Mouse (Mus musculus): ENCODE measurements at regions not wholly inside any gene's neighbourhood (a gene's known extent, or its start where the extent isn't known, plus 50 kb on each side); places are given as distances from the start of the nearest gene placed in this dataset.

- no peaks in the 10 kb centered on the region for H3K36me3 ChIP-seq
- no peak for ATAC-seq (ENCODE audit: low read depth)
- H3K4me1 ChIP-seq (replicated peaks) = no peaks in the 10 kb centered on the region
- no peak overlapping the region for H3K27ac ChIP-seq (replicated peaks)
- H3K9ac ChIP-seq = no peak overlapping the region
- no peaks in the 10 kb centered on the region for H3K27me3 ChIP-seq
- H3K4me3 ChIP-seq = no peak overlapping the region
- WGBS = 91% methylated on average over 3 of the region's 3 CpGs
- H3K9me3 ChIP-seq = no peaks in the 10 kb centered on the region
- no peak overlapping the region for H3K4me2 ChIP-seq
Measured at GRCm38 (mm10) chr10:43764581-43764980, 137.0 kb downstream of the Qrsl1 start.

DNA sequence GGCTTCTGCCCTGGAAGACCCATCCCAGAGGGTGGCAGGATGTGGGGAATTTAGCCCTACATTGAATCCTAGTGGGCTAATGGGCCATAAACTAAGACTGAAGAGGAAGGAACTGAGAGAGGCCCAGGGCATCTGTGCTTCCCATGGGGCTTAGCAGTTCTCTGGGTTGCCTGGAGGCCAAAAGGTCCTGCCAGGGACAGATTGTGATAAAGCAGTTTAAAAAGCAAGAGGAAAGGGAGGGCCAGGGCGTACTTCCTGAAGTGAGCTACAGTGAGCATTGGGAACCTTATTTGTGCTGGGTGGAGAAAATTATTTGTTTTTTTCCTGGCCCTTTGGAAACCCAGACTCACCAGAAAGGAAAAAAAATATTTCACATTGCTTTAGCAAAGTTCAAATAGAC is 136.3 kb downstream of the Qrsl1 start:
- Histone ChIP-seq H3K4me3 (no peak overlapping the region), H3K9ac (no peak overlapping the region), H3K36me3 (no peaks in the 10 kb centered on the region), H3K27me3 (no peaks in the 10 kb centered on the region), H3K4me2 (no peak overlapping the region), H3K9me3 (no peaks in the 10 kb centered on the region), H3K4me1 (replicated peaks) (no peaks in the 10 kb centered on the region), H3K27ac (replicated peaks) (no peak overlapping the region)
- 74% methylated on average over 1 of the region's 1 CpGs for WGBS
- no peak for ATAC-seq (ENCODE audit: low read depth)

- Histone ChIP-seq H3K27me3 (no peaks in the 10 kb centered on the region), H3K36me3 (no peaks in the 10 kb centered on the region), H3K4me1 (replicated peaks) (no peaks in the 10 kb centered on the region), H3K9ac (no peak overlapping the region), H3K9me3 (no peaks in the 10 kb centered on the region), H3K27ac (replicated peaks) (no peak overlapping the region), H3K4me2 (no peak overlapping the region), H3K4me3 (no peak overlapping the region)
- ATAC-seq (ENCODE audit: low read depth) = no peak
- 75% methylated on average over 11 of the region's 11 CpGs for WGBS
Measured at GRCm38 (mm10) chr10:43765829-43766486, 135.6 kb downstream of the Qrsl1 start.

DNA sequence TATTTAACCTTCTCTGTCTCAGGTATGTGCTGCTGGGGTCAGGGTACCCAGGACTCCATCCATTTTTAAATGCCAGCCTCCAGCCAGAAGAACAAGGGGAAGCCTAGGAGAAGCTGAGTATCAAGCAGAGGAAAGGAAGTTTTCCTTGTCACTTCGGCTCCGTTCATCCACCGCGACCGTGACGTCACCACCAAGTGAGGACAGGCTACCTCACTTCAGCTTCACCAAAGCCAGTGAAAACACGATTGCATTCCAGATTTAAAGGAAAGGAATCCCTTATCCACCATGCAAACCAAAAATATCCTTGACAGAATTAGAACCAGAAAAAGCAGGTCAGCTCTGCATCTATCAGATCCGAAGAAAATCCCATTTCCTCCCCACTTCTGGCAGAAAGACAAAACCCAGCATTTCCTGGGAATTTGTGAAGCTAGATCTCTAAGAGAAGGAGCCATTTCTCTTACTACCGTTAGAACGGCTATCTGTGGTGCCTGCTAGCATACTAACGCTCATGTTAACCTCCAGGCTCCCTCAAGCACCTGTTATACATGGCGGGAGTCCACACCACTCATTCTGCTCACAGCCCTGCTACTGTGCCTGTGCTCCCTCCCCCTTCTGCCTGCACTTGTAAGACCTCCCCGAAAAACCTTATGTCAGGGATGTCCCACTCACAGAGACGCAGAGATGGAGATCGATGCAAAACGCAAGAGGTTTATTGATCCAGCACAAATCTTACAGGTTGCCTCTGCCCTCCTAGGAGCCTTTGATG is 133.4 kb downstream of the Qrsl1 start:
- WGBS = 89% methylated on average over 16 of the region's 16 CpGs

GRCm38 (mm10) chr10:43769026-43769425 is 132.5 kb downstream of the Qrsl1 start:
- ATAC-seq (ENCODE audit: low read depth) = no peak
- Histone ChIP-seq H3K9ac (no peak overlapping the region), H3K9me3 (no peaks in the 10 kb centered on the region), H3K36me3 (no peaks in the 10 kb centered on the region), H3K27me3 (no peaks in the 10 kb centered on the region), H3K4me3 (no peak overlapping the region), H3K27ac (replicated peaks) (no peak overlapping the region), H3K4me2 (no peak overlapping the region), H3K4me1 (replicated peaks) (no peaks in the 10 kb centered on the region)
- 80% methylated on average over 3 of the region's 3 CpGs for WGBS

More for the DNA sequence above, 133.4 kb downstream of the Qrsl1 start:
- H3K27me3 ChIP-seq = no peaks in the 10 kb centered on the region
- no peak overlapping the region for H3K4me3 ChIP-seq
- no peaks in the 10 kb centered on the region for H3K4me1 ChIP-seq (replicated peaks)
- H3K9ac ChIP-seq = no peak overlapping the region
- H3K4me2 ChIP-seq = no peak overlapping the region
- ATAC-seq (ENCODE audit: low read depth) = no peak
- no peak overlapping the region for H3K27ac ChIP-seq (replicated peaks)
- no peaks in the 10 kb centered on the region for H3K9me3 ChIP-seq
- no peaks in the 10 kb centered on the region for H3K36me3 ChIP-seq

DNA sequence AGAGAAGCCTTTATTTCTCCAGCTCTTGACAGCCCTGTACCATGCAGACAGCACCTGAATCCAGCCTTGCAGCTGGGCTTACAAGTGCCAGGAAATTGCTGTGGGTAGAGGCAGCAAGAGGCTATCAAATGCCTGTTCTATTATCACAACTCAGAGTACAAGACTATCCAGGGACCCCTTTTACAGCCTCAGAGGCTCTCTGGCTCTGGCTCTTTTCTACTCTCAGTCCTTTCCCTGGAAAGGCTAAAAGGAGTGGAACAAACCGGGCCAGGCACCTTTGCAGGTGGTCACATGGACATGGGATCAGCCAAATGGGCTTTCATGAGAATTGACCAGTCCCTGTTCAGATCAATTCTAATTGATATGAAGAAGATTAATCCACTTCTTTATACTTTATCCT is 125.7 kb downstream of the Qrsl1 start:
- WGBS = 67% methylated on average over 1 of the region's 1 CpGs
- no peak overlapping the region for H3K4me3 ChIP-seq
- no peaks in the 10 kb centered on the region for H3K4me1 ChIP-seq (replicated peaks)
- H3K27me3 ChIP-seq = no peaks in the 10 kb centered on the region
- H3K9me3 ChIP-seq = no peaks in the 10 kb centered on the region
- no peaks in the 10 kb centered on the region for H3K36me3 ChIP-seq
- no peak for ATAC-seq (ENCODE audit: low read depth)
- no peak overlapping the region for H3K27ac ChIP-seq (replicated peaks)
- no peak overlapping the region for H3K4me2 ChIP-seq
- no peak overlapping the region for H3K9ac ChIP-seq

DNA sequence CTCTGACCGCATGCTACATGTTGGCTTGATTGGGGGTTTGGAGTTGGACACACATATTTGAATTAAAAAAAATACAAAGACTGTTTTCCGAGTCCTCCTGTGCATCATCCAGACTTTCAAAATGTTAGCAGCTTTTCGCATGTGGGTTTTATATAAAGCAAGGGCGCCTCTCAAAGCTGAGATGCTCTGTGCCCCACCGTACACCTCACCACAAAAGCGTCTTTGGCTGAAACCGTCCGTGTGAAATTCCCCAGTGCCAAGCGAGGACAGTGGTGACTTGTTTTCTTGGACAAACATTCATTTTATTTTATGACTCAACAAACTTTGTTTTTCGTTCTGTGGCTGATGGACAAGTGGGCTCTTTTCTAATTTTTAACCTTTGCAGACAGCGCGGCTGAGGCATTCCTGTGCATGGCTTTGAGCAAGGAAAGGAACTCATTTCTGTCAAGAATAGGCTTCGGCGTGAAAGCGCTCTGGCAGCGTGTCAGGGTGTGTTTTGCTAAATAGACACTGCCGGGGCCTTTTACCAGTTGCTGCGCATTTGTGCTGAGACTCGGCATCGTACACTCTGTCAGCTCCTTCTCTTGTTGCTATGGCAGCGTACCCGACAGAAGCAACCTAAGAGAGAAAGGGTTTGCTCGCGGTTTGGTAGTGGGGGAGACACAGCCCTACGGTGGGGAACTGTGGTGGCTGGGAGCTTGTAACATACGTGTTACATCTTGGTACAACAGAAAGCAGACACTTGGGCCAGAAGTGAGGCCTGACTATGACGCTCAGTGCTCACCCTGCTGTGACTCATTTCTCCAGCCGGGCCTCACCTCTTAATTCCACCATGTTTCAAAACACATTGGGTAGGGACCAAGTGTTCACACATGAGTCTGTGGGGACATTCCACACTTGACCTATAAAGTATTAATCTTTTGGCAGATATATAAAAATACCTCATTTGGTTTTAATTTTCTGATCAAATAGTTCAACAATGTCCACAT is 123.6 kb downstream of the Qrsl1 start:
- no peak overlapping the region for H3K4me3 ChIP-seq
- H3K4me1 ChIP-seq (replicated peaks) = no peaks in the 10 kb centered on the region
- H3K27ac ChIP-seq (replicated peaks) = no peak overlapping the region
- WGBS = 76% methylated on average over 28 of the region's 28 CpGs
- H3K9ac ChIP-seq = no peak overlapping the region
- H3K9me3 ChIP-seq = peaks cover 8% of the 10 kb centered on the region; the same call in 1 of the 2 replicates
- H3K36me3 ChIP-seq = no peaks in the 10 kb centered on the region
- H3K27me3 ChIP-seq = no peaks in the 10 kb centered on the region
- H3K4me2 ChIP-seq = no peak overlapping the region
- ATAC-seq (ENCODE audit: low read depth) = no peak

- Histone ChIP-seq H3K4me2 (no peak overlapping the region), H3K4me3 (no peak overlapping the region), H3K27ac (replicated peaks) (no peak overlapping the region), H3K4me1 (replicated peaks) (no peaks in the 10 kb centered on the region), H3K36me3 (no peaks in the 10 kb centered on the region), H3K9me3 (peaks cover 8% of the 10 kb centered on the region; the same call in 1 of the 2 replicates), H3K9ac (no peak overlapping the region), H3K27me3 (no peaks in the 10 kb centered on the region)
- no peak for ATAC-seq (ENCODE audit: low read depth)
- 90% methylated on average over 4 of the region's 4 CpGs for WGBS
Measured at GRCm38 (mm10) chr10:43780571-43780970, 121.0 kb downstream of the Qrsl1 start.

- H3K4me2 ChIP-seq = no peak overlapping the region
- H3K9ac ChIP-seq = no peak overlapping the region
- no peak overlapping the region for H3K4me3 ChIP-seq
- H3K27me3 ChIP-seq = no peaks in the 10 kb centered on the region
- ATAC-seq (ENCODE audit: low read depth) = no peak
- H3K36me3 ChIP-seq = no peaks in the 10 kb centered on the region
- H3K9me3 ChIP-seq = peaks cover 8% of the 10 kb centered on the region; the same call in 1 of the 2 replicates
- H3K4me1 ChIP-seq (replicated peaks) = no peaks in the 10 kb centered on the region
- H3K27ac ChIP-seq (replicated peaks) = no peak overlapping the region
- WGBS = 80% methylated on average over 3 of the region's 3 CpGs
Measured at GRCm38 (mm10) chr10:43783304-43783703, 118.2 kb downstream of the Qrsl1 start.

DNA sequence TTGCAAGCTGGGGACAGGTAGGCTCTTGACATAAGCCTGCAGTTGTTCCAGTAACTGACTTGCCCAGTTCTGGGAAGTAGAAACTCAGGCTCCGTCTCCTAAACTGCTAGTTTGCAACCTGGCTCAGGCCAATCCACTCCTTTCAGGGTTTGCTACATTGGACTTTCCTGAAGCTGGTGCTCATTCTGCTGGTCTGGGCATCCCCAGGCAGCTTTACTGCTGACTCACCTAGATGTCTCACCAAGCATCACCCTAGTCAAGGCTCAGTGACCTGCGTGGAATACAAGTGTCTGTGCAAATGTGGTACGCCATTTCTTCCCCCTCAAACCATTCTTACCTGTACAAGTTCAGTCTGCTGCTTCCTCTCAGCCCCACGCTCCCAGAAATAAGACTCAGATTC is 110.8 kb downstream of the Qrsl1 start:
- no peak for ATAC-seq (ENCODE audit: low read depth)
- no peak overlapping the region for H3K27ac ChIP-seq (replicated peaks)

DNA sequence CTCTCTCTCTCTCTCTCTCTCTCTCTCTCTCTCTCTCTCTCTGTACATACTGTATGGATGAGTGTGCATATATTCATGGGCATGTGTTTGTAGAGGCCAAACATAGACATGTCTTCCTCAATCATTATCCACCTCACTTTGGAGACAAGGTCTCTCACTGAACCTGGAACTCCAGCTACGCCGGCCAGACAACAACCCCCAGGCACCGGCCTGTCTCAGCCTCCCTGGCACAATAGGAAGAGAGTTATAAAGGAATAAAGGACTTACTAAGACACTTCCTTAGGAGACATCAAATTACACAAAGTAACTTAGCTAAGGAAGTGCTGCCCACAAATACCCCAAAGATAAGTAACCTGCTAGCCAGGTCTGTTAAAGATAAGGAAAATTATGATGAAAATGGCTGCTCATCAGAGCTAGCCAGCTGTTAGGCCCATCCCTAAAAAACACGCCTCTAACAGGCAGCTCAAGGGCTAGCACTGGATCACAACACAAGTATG is 110.0 kb downstream of the Qrsl1 start:
- Histone ChIP-seq H3K27ac (replicated peaks) (no peak overlapping the region), H3K36me3 (no peaks in the 10 kb centered on the region), H3K9me3 (no peaks in the 10 kb centered on the region), H3K9ac (no peak overlapping the region), H3K27me3 (no peaks in the 10 kb centered on the region), H3K4me2 (no peak overlapping the region), H3K4me1 (replicated peaks) (no peaks in the 10 kb centered on the region), H3K4me3 (no peak overlapping the region)
- 90% methylated on average over 4 of the region's 4 CpGs for WGBS
- ATAC-seq (ENCODE audit: low read depth) = no peak

More for the DNA sequence above, 110.8 kb downstream of the Qrsl1 start:
- Histone ChIP-seq H3K27me3 (no peaks in the 10 kb centered on the region), H3K4me3 (no peak overlapping the region), H3K9ac (no peak overlapping the region), H3K4me2 (no peak overlapping the region), H3K36me3 (no peaks in the 10 kb centered on the region), H3K9me3 (no peaks in the 10 kb centered on the region), H3K4me1 (replicated peaks) (no peaks in the 10 kb centered on the region)
- WGBS = 88% methylated on average over 4 of the region's 4 CpGs

DNA sequence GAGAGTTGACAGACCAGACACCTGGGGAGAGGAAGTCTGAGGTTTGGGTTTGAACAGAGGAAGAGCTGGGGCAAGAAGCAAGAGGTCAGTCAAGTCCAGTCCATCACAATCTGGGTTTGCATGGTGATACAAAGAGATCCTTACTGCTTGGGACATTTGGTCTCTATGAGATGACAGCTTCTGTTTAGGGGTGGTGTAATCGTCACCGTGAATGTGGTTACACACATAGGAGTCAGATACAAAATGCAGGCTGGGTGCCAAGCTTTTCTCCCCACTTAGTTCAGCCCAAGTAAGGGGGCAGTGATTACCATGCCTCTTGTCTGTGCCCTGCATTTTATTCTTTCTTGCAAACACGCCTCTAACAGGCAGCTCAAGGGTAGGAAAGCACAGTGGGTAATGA is 108.9 kb downstream of the Qrsl1 start:
- ATAC-seq (ENCODE audit: low read depth) = no peak
- Histone ChIP-seq H3K4me2 (no peak overlapping the region), H3K27me3 (no peaks in the 10 kb centered on the region), H3K4me1 (replicated peaks) (no peaks in the 10 kb centered on the region), H3K36me3 (no peaks in the 10 kb centered on the region), H3K9me3 (no peaks in the 10 kb centered on the region), H3K4me3 (no peak overlapping the region), H3K27ac (replicated peaks) (no peak overlapping the region), H3K9ac (no peak overlapping the region)
- 88% methylated on average over 3 of the region's 3 CpGs for WGBS

All from neural tube, embryonic 13.5 days (tissue).